Mouse (Mus musculus) neural tube, embryonic 14.5 days (tissue): ENCODE measurements around the gene Fbxl3. TPM values are rescaled to one million over a fixed set of nuclear protein-coding genes. Genes with fewer than 3 reads are reported as not detected.

Experiments
- ATAC-seq: fragments of 200-750 bp; cut with Nextera tagmentation; 2 replicates; pipeline ENCODE4 v1.8.0; 2017; ENCODE audit warnings: low read depth, mild to moderate bottlenecking, moderate TSS enrichment, moderate library complexity
- H3K27ac ChIP-seq: fragments of 300-500 bp; sonication (generic); 2 replicates; pipeline ENCODE4 v1.5.1; 2014; ENCODE audit warnings: low read depth, mild to moderate bottlenecking, control low read depth, low read length, moderate library complexity, mixed read lengths
- H3K27me3 ChIP-seq: fragments of 300-500 bp; sonication (generic); 2 replicates; pipeline ENCODE4 v1.6.1; 2014; ENCODE audit warnings: low read length; ENCODE audit not compliant: control insufficient read depth, insufficient read depth
- H3K36me3 ChIP-seq: fragments of 300-500 bp; sonication (generic); 2 replicates; pipeline ENCODE4 v1.6.1; 2014; ENCODE audit warnings: low read length, mixed read lengths; ENCODE audit not compliant: control insufficient read depth, insufficient read depth
- H3K4me1 ChIP-seq: fragments of 300-500 bp; sonication (generic); 2 replicates; pipeline ENCODE4 v1.6.1; 2014; ENCODE audit warnings: low read length; ENCODE audit not compliant: control insufficient read depth, insufficient read depth
- H3K4me2 ChIP-seq: fragments of 300-500 bp; sonication (generic); 2 replicates; pipeline ENCODE4 v1.6.1; 2014; ENCODE audit warnings: mild to moderate bottlenecking, low read depth, low read length, control low read depth
- H3K4me3 ChIP-seq: fragments of 300-500 bp; sonication (generic); 2 replicates; pipeline ENCODE4 v1.5.1; 2014; ENCODE audit warnings: low read depth, low read length, control low read depth, mixed read lengths
- H3K9ac ChIP-seq: fragments of 300-500 bp; sonication (generic); replicated peaks from 2 replicates; pipeline ENCODE4 v1.6.1; 2014; ENCODE audit warnings: low read depth, mild to moderate bottlenecking, control low read depth, low read length, mixed read lengths
- H3K9me3 ChIP-seq: fragments of 300-500 bp; sonication (generic); 2 replicates; pipeline ENCODE4 v1.6.1; 2016; ENCODE audit warnings: low read length; ENCODE audit not compliant: control insufficient read depth
- WGBS: fragments of 180-500 bp; shearing (Covaris S2); extraction: QIAGEN DNeasy Blood & Tissue Kit; methylation state at CpG from one replicate; pipeline ENCODE4 v1.1.7; 2014; 5-methylcytosine and 5-hydroxymethylcytosine counted together
- polyA plus RNA-seq: library from polyadenylated mRNA; unstranded; fragments of >200 nt; fragmentation: Nextera tagmentation; extraction: Ambion mirVana; gene quantifications from 2 replicates; pipeline ENCODE4 v1.2.1, GENCODE M21; 2014

Fbxl3 gene
- polyA plus RNA-seq, 1 experiment from 2014 or later, result 30.6 TPM

DNA sequence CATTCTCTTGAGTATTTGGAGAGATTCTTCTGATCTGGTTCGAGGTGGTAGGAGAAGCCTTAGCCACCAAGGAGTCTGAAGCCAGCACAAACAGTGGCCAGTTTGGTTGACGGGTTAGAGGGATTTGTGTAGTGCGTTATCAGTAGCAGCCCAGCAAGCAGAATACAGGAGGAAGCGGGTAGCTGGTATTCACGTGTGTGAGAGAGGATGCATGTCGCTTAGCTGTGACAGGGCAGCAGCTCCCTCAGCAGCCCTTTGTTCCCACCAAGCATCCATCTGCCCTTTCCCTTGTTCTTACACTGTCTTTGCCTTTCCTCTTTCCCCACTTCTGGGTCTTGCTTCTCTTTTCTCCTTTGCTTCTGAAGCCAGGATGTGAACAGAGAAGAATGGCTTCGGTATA lies 24.2 kb downstream of the Fbxl3 start:
- WGBS, result 78% methylated on average over 7 of the region's 7 CpGs
- Histone ChIP-seq H3K4me3 (no peak overlapping the region), H3K27ac (no peak overlapping the region), H3K4me1 (0 out of 2 replicates have a peak, but pooled peaks cover 4% of the 10 kb centered on the region), H3K4me2 (no peak overlapping the region), H3K27me3 (no peaks in the 10 kb centered on the region), H3K36me3 (peaks cover 3% of the 10 kb centered on the region; the same call in 1 of the 2 replicates), H3K9ac (no peak overlapping the region), H3K9me3 (no peaks in the 10 kb centered on the region)
- ATAC-seq, result no peak

DNA sequence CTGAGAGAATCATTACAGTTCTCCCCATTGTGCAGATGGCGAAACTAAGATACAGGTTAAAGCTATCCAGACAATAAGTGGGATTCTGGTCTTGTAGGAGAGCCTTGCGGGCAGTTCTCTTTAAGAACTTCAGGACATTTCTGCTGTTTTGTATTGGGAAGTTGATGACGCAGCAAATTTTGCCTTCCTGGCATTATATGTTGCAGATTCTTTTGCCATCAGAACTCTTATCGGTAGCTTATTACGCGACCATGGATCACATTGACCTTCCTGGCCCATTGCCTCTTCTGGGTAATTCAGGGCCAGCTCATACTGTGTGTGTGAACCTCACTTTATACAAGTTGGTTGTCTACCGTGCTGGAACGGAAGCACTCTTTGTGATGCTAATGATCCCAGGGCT lies 25.5 kb downstream of the Fbxl3 start:
- Histone ChIP-seq H3K27ac (no peak overlapping the region), H3K4me3 (no peak overlapping the region), H3K36me3 (peaks cover 3% of the 10 kb centered on the region; the same call in 1 of the 2 replicates), H3K27me3 (no peaks in the 10 kb centered on the region), H3K9me3 (no peaks in the 10 kb centered on the region), H3K4me2 (no peak overlapping the region), H3K4me1 (peaks cover 9% of the 10 kb centered on the region; the same call in 1 of the 2 replicates), H3K9ac (no peak overlapping the region)
- ATAC-seq, result no peak
- WGBS, result 82% methylated on average over 8 of the region's 8 CpGs

DNA sequence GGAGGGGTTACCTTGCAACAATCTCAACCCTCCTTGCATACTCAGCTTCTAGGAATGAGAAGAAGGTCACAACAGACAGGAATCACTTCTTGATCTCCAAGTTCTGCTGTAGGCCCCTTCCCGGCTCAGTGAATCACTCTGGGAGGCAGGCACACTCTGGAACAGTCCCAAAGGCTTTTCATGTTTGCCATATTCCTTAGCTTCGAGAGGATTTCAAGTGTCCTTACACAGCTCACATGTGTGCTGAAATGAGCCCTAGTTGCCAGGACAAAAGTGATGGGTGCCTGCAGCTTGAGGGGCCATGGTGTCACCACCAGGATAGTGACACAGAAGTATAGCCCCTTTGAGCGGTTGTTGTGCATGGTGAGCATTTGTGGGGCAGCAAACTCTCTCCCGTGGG lies 26.6 kb downstream of the Fbxl3 start:
- H3K4me2 ChIP-seq, result no peak overlapping the region
- H3K36me3 ChIP-seq, result peaks cover 3% of the 10 kb centered on the region; the same call in 1 of the 2 replicates
- H3K4me3 ChIP-seq, result no peak overlapping the region
- no peak for ATAC-seq
- H3K9ac ChIP-seq, result no peak overlapping the region
- H3K27me3 ChIP-seq, result no peaks in the 10 kb centered on the region
- H3K27ac ChIP-seq, result no peak overlapping the region
- H3K4me1 ChIP-seq, result peaks cover 9% of the 10 kb centered on the region; the same call in 1 of the 2 replicates
- WGBS, result 86% methylated on average over 4 of the region's 4 CpGs
- no peaks in the 10 kb centered on the region for H3K9me3 ChIP-seq

DNA sequence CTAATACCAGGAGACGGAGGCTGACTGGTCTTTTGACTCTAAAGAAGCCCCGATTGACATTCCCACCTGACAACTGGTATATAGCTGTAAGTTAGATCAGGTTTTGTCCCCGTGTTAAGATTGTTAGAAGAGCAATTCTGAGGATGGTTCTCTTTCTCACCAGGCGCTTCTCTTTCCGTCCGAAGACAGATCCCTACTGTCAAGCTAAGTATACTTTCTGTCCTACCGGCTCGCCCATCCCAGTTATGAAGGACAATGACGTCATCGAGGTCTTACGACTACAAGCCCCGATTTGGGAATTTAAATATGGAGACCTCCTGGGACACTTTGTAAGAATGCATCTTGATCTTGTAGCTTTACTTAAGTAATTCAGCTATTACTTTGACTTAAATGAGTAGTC lies 27.9 kb downstream of the Fbxl3 start:
- ATAC-seq, result no peak
- WGBS, result 91% methylated on average over 12 of the region's 12 CpGs
- Histone ChIP-seq H3K27me3 (no peaks in the 10 kb centered on the region), H3K9me3 (no peaks in the 10 kb centered on the region), H3K4me2 (no peak overlapping the region), H3K27ac (no peak overlapping the region), H3K9ac (no peak overlapping the region), H3K36me3 (peaks cover 3% of the 10 kb centered on the region; the same call in 1 of the 2 replicates), H3K4me3 (no peak overlapping the region), H3K4me1 (peaks cover 9% of the 10 kb centered on the region; the same call in 1 of the 2 replicates)

- peak overlapping the region; percentile 67 for H3K9ac ChIP-seq
- H3K4me1 ChIP-seq, result peaks cover 9% of the 10 kb centered on the region; the same call in 1 of the 2 replicates
- no peaks in the 10 kb centered on the region for H3K36me3 ChIP-seq
- H3K4me2 ChIP-seq, result peak overlapping the region; percentile 64
- no peaks in the 10 kb centered on the region for H3K9me3 ChIP-seq
- 3% methylated on average over 10 of the region's 10 CpGs for WGBS
- H3K27ac ChIP-seq, result no peak overlapping the region
- H3K27me3 ChIP-seq, result no peaks in the 10 kb centered on the region
- no peak for ATAC-seq
- peak overlapping the region; percentile 66 for H3K4me3 ChIP-seq
Measured at GRCm38 (mm10) chr14:103070790-103071189, 28.6 kb downstream of the Fbxl3 start.

DNA sequence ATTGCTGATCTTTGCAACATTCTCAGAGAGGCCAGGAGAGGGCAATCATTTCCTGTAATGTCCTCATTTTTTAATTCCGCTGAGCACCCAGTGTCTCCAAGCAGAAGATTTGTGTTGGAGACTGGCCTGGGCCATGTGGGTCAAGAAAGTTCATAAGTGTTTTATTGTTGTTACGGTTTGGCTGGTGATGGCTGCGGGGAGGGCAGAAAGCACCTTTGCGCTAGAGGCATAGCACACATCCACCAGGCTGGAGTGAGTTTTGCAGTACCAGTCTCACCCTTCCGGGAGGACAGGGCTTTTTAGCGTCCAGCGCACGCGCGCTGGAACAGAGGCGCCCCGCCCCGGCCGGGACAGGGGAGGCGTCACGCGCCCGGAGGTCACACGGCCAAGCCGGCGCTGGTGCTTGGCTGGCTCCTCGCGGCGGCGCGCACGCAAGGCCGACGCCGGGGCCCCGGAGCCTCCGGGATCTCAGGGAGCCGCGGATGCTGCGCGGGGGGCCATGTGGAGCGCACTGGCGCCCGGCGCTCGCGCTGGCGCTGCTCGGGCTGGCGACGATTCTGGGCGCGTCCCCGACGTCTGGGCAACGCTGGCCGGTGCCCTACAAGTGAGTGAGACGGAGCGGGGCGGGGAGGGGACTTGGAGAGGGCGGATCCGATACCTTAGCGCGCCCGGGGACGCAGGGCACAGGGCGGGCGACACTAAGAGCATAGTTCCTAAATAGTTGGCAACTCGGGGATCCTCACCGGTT lies 29.3 kb downstream of the Fbxl3 start, which contains the start of gene Cln5:
Cln5 (plus strand) TSS at position 353 of the 748 bp plus-strand sequence.
- Histone ChIP-seq H3K9me3 (no peaks in the 10 kb centered on the region), H3K4me1 (peaks cover 9% of the 10 kb centered on the region; the same call in 1 of the 2 replicates), H3K4me2 (peak within 1 kb of the TSS; percentile 64), H3K27ac (peak within 1 kb of the TSS; percentile 36), H3K36me3 (no peaks in the 10 kb centered on the region), H3K4me3 (peak within 1 kb of the TSS; percentile 66), H3K9ac (peak within 1 kb of the TSS; percentile 67), H3K27me3 (no peaks in the 10 kb centered on the region)
- peak; percentile 97 for ATAC-seq
- under 1% methylated on average over 65 of the region's 65 CpGs for WGBS

- no peaks in the 10 kb centered on the region for H3K27me3 ChIP-seq
- peak overlapping the region; percentile 66 for H3K4me3 ChIP-seq
- peak overlapping the region; percentile 67; the same call in 1 of the 2 replicates for H3K9ac ChIP-seq
- 14% methylated on average over 12 of the region's 12 CpGs for WGBS
- H3K9me3 ChIP-seq, result no peaks in the 10 kb centered on the region
- peak overlapping the region; percentile 36 for H3K27ac ChIP-seq
- peaks cover 9% of the 10 kb centered on the region; the same call in 1 of the 2 replicates for H3K4me1 ChIP-seq
- ATAC-seq, result no peak; the same call in 1 of the 2 replicates
- H3K36me3 ChIP-seq, result no peaks in the 10 kb centered on the region
- peak overlapping the region; percentile 64 for H3K4me2 ChIP-seq
Measured at GRCm38 (mm10) chr14:103069465-103069863, 29.9 kb downstream of the Fbxl3 start.

GRCm38 (mm10) chr14:103065294-103066167 lies 33.8 kb downstream of the Fbxl3 start:
- H3K4me2 ChIP-seq, result no peak overlapping the region
- H3K27ac ChIP-seq, result no peak overlapping the region
- no peak overlapping the region for H3K9ac ChIP-seq
- peaks cover 5% of the 10 kb centered on the region; the same call in 1 of the 2 replicates for H3K4me1 ChIP-seq
- ATAC-seq, result no peak
- H3K9me3 ChIP-seq, result no peaks in the 10 kb centered on the region
- H3K4me3 ChIP-seq, result no peak overlapping the region
- no peaks in the 10 kb centered on the region for H3K27me3 ChIP-seq
- WGBS, result 15% methylated on average over 10 of the region's 10 CpGs
- H3K36me3 ChIP-seq, result no peaks in the 10 kb centered on the region
